Mouse (Mus musculus): Measurements from ENCODE around the gene Atp6ap1l. TPM values are rescaled to one million over a fixed set of nuclear protein-coding genes. Genes with fewer than 3 reads are reported as not detected.
A peak's percentile ranks its signal among the peaks of the same experiment; 100 is the strongest.

The Atp6ap1l gene
- polyA plus RNA-seq, 1 experiment, result not detected

GRCm38 (mm10) chr13:90894819-90895218, 10.3 kb downstream of the Atp6ap1l start:
- no peak overlapping the region for H3K4me3 ChIP-seq (replicated peaks; ENCODE audit: extremely low read depth, low read depth, low read length)
- no peaks in the 10 kb centered on the region for H3K4me1 ChIP-seq (ENCODE audit: control insufficient read depth, insufficient read depth, low read length)
- 87% methylated on average over 4 of the region's 4 CpGs for WGBS
- no peak for DNase-seq
- no peak for TF ChIP-seq CTCF (IDR thresholded peaks at IDR 0.05; ENCODE audit: insufficient read depth, low read length)
- no peak for TF ChIP-seq POLR2A (IDR thresholded peaks at IDR 0.05; ENCODE audit: borderline replicate concordance, extremely low read depth, low read depth, low read length)

- Histone ChIP-seq H3K4me3 (replicated peaks; ENCODE audit: extremely low read depth, low read depth, low read length) (no peak overlapping the region), H3K4me1 (ENCODE audit: control insufficient read depth, insufficient read depth, low read length) (no peaks in the 10 kb centered on the region)
- no peak for DNase-seq
- TF ChIP-seq POLR2A (IDR thresholded peaks at IDR 0.05; ENCODE audit: borderline replicate concordance, extremely low read depth, low read depth, low read length) (no peak), CTCF (IDR thresholded peaks at IDR 0.05; ENCODE audit: insufficient read depth, low read length) (no peak)
- WGBS, result 85% methylated on average over 5 of the region's 5 CpGs
Observed at GRCm38 (mm10) chr13:90890111-90890510, 15.0 kb downstream of the Atp6ap1l start.

GRCm38 (mm10) chr13:90886568-90886983, 18.6 kb downstream of the Atp6ap1l start:
- WGBS, result under 1% methylated on average over 18 of the region's 18 CpGs
- TF ChIP-seq POLR2A (IDR thresholded peaks at IDR 0.05; ENCODE audit: borderline replicate concordance, extremely low read depth, low read depth, low read length) (no peak), CTCF (IDR thresholded peaks at IDR 0.05; ENCODE audit: insufficient read depth, low read length) (peak; percentile 74)

GRCm38 (mm10) chr13:90885856-90886532, 19.2 kb downstream of the Atp6ap1l start:
- DNase-seq, result peak; percentile 8
- Histone ChIP-seq H3K4me1 (ENCODE audit: control insufficient read depth, insufficient read depth, low read length) (no peaks in the 10 kb centered on the region), H3K4me3 (replicated peaks; ENCODE audit: extremely low read depth, low read depth, low read length) (no peak overlapping the region)
- TF ChIP-seq POLR2A (IDR thresholded peaks at IDR 0.05; ENCODE audit: borderline replicate concordance, extremely low read depth, low read depth, low read length) (no peak), CTCF (IDR thresholded peaks at IDR 0.05; ENCODE audit: insufficient read depth, low read length) (no peak)
- 29% methylated on average over 13 of the region's 13 CpGs for WGBS

More at GRCm38 (mm10) chr13:90886568-90886983, 18.6 kb downstream of the Atp6ap1l start:
- H3K4me1 ChIP-seq (ENCODE audit: control insufficient read depth, insufficient read depth, low read length), result no peaks in the 10 kb centered on the region
- H3K4me3 ChIP-seq (replicated peaks; ENCODE audit: extremely low read depth, low read depth, low read length), result peak overlapping the region; percentile 40
- DNase-seq, result peak; percentile 57

- H3K4me1 ChIP-seq (ENCODE audit: control insufficient read depth, insufficient read depth, low read length), result no peaks in the 10 kb centered on the region
- 56% methylated on average over 1 of the region's 1 CpGs for WGBS
- no peak for DNase-seq
- TF ChIP-seq CTCF (IDR thresholded peaks at IDR 0.05; ENCODE audit: insufficient read depth, low read length), result no peak
- no peak for TF ChIP-seq POLR2A (IDR thresholded peaks at IDR 0.05; ENCODE audit: borderline replicate concordance, extremely low read depth, low read depth, low read length)
- H3K4me3 ChIP-seq (replicated peaks; ENCODE audit: extremely low read depth, low read depth, low read length), result no peak overlapping the region
Observed at GRCm38 (mm10) chr13:90881727-90882429, 23.3 kb downstream of the Atp6ap1l start.

- TF ChIP-seq CTCF (IDR thresholded peaks at IDR 0.05; ENCODE audit: insufficient read depth, low read length), result no peak
- no peak for TF ChIP-seq POLR2A (IDR thresholded peaks at IDR 0.05; ENCODE audit: borderline replicate concordance, extremely low read depth, low read depth, low read length)
- WGBS, result 60% methylated on average over 4 of the region's 4 CpGs
Observed at GRCm38 (mm10) chr13:90871579-90871978, 33.6 kb downstream of the Atp6ap1l start.

GRCm38 (mm10) chr13:90869157-90869556, 36.0 kb downstream of the Atp6ap1l start:
- no peak for DNase-seq

More at GRCm38 (mm10) chr13:90871579-90871978, 33.6 kb downstream of the Atp6ap1l start:
- H3K4me1 ChIP-seq (ENCODE audit: control insufficient read depth, insufficient read depth, low read length), result no peaks in the 10 kb centered on the region
- DNase-seq, result no peak
- H3K4me3 ChIP-seq (replicated peaks; ENCODE audit: extremely low read depth, low read depth, low read length), result no peak overlapping the region

GRCm38 (mm10) chr13:90862138-90862537, 43.0 kb downstream of the Atp6ap1l start:
- H3K4me1 ChIP-seq (ENCODE audit: control insufficient read depth, insufficient read depth, low read length), result no peaks in the 10 kb centered on the region
- no peak for DNase-seq
- no peak for TF ChIP-seq CTCF (IDR thresholded peaks at IDR 0.05; ENCODE audit: insufficient read depth, low read length)
- no peak for TF ChIP-seq POLR2A (IDR thresholded peaks at IDR 0.05; ENCODE audit: borderline replicate concordance, extremely low read depth, low read depth, low read length)
- WGBS, result 40% methylated on average over 3 of the region's 3 CpGs
- no peak overlapping the region for H3K4me3 ChIP-seq (replicated peaks; ENCODE audit: extremely low read depth, low read depth, low read length)

More at GRCm38 (mm10) chr13:90869157-90869556, 36.0 kb downstream of the Atp6ap1l start:
- TF ChIP-seq CTCF (IDR thresholded peaks at IDR 0.05; ENCODE audit: insufficient read depth, low read length) (no peak), POLR2A (IDR thresholded peaks at IDR 0.05; ENCODE audit: borderline replicate concordance, extremely low read depth, low read depth, low read length) (no peak)
- H3K4me1 ChIP-seq (ENCODE audit: control insufficient read depth, insufficient read depth, low read length), result no peaks in the 10 kb centered on the region
- 35% methylated on average over 4 of the region's 4 CpGs for WGBS
- no peak overlapping the region for H3K4me3 ChIP-seq (replicated peaks; ENCODE audit: extremely low read depth, low read depth, low read length)

GRCm38 (mm10) chr13:90860888-90861431, 44.2 kb downstream of the Atp6ap1l start:
- 51% methylated on average over 2 of the region's 2 CpGs for WGBS
- Histone ChIP-seq H3K4me3 (replicated peaks; ENCODE audit: extremely low read depth, low read depth, low read length) (no peak overlapping the region), H3K4me1 (ENCODE audit: control insufficient read depth, insufficient read depth, low read length) (no peaks in the 10 kb centered on the region)
- TF ChIP-seq CTCF (IDR thresholded peaks at IDR 0.05; ENCODE audit: insufficient read depth, low read length) (no peak), POLR2A (IDR thresholded peaks at IDR 0.05; ENCODE audit: borderline replicate concordance, extremely low read depth, low read depth, low read length) (no peak)
- DNase-seq, result no peak
